Mouse (Mus musculus) layer of hippocampus, adult 9-11 months (tissue): ENCODE measurements at regions not wholly inside any gene's neighbourhood (a gene's known extent, or its start where the extent isn't known, plus 50 kb on each side); places are given as distances from the start of the nearest gene placed in this dataset.

Experiments used
- DNase-seq: peaks from one replicate; pipeline ENCODE4 v3.0.0; 2022

DNA sequence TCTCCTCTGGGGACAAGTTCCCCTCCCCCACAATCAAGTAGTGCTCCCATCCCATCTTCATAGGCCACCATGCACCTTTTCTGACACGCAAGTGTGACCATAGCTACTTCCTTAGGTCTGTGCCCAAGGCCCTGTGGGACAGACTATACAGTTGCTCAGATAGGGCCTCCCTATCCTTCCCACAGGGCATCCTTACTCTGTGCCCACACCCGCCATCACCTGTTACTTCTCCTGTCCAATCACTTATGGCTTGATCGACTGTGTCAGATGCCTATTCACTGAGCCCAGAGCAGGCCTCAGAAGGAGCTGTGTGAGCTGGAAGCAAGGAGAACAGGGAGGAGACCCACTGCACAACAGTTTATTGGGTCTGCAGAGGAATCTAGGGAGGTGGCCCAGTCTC, 56.6 kb upstream of the Lrpap1 start:
- no peak for DNase-seq

DNA sequence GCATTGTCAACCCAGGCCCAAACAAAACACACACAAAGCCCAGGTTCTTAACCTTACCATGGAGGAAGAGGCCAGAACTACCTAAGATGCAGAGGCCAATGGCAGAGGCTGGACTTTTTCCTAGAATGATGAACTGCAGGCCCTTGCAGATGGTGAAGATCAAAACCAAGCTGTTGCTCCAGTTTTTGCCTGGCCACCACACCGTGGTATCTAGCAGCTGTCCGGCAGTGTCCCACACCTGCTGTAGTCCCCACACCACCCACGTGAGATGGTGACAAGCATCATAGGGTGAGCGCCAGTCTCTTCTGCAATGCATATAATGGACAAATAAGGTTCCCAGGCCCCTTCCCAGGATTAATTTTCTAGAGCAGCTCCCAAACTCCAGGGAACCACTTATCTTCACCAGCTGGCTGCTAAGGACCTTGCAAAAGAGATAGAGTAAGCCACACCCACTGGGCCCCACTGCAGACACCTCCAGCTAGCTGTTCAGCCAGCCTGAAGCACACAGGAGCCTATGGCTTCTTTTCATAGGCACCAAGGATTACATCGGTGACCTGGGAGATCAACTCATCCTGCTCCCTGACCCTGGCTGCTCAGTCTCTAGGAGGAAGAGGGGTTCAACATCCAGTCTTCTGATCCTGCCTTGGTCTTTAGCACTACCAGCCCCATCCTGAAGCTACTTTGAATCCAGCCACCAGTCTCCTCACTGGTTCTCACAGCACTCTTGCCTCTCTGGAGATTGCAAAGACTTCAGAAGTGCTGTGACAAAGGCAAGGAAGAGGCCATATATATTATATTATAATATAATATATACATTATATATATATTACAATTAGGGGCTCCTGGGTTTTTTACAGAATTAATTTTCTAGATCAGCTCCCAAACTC, 55.6 kb upstream of the Lrpap1 start:
- no peak for DNase-seq

DNA sequence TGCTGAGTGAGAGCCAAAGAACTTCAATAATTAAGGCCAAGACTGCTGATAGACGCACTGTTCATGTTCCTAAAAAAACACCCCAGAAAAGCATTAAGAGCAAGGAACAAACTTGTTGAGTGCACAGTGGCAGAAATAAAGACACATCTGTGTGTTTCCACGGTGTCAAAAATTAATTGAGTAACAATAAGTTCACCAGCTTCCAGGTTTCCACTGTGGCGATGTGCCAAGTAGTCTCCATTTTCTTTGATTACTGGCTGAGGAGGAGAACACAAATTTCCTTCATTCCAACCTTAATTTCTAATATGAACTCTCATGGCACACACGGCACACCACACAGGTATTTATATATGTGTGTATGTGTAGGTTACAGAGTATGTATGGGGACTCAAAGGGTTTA, 54.3 kb upstream of the Lrpap1 start:
- no peak for DNase-seq

DNA sequence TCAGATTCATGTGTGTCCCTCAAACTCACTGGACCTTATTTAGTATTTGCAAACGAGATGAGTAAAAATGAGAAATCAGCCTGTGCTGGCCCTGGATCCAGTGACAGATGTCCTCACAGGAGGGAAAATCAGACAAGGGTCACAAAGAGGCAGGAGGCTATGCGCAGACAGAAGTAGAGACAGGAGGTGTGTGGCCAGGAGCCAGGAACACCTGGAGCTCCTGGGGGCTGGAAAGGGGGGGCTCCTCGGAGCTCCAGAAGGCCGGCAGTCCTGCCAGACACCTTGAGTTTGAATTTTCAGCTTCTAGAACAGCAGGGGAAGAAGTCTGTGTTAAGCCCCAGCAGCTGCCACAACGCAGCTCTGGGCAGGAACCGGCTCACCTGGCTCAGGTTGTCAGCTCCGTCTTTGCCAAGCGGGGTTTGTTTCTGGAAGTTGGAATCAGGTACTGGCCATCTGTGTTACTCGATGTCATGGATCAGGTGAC, 53.7 kb upstream of the Lrpap1 start:
- DNase-seq: no peak

DNA sequence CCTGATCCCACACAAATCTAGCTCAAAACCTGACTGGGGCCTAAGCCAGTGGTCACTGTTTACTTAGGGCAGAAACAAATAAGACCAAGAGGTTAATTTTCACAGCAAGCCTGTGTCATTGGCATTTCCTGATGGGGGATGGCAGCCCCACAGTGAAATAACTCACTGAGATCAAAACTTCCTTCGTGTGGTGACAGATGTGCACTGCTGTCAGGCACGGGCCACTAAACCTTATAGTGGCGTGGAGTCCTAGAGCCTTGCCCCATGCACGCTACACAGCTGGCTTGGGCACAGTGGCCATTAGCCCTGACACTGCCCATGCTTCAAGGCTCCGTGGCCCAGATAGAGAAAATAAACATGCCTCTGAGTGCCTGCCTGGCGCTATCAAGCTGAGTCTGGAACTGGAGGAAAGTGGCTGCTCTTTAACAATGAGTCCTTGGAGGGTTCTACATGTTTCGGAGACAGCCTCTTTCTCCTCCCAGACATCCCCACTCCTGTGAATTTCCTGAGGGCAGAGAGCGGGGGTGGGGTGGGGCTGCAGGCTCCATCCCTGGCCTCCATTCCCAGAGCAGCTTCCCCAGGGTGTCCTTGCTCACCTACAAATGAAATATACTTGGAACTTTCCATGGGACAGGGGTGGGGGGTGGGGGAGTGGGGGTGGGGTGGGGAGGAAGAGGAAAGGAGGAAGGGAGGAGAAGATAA, 52.9 kb upstream of the Lrpap1 start:
- DNase-seq: no peak

DNA sequence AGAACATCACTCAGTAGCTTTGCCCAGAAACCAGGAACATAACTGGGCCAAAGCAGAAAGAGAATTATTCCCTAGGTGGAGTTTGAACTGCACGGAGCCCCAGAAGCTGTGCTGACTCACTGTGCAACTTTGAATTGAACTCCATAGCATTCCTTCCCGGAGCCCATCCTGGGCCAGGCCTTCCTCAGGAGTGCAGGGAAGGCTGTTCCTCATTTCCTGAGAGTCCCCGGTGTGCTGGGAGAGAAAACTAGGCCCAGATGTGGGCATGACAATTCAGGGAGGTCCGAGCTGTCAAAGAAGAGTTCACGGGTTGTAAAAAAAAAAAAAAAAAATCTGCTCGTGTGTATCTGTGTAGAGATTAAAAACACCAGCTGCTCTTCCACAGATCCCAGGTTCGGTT, 50.8 kb upstream of the Lrpap1 start:
- DNase-seq: no peak

DNA sequence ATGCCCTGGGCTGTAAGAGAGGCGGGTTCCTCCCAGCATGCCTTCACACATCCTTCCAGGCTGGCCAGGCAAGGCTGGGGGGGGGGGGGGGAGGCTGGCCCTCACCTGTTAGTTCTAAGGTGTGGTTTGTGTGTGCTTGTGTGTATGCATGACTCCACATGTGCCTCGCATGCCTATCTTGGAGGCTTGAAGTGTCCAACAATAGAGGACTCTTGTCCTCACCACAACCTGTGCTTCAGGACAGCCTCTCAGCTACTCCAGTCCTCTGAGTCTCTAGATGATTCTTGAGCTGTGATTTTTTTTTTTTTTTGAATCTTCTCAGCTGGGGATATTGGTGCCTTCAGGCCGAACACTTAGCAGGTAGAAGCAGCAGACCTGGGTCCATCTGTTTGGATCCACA, 50.2 kb upstream of the Lrpap1 start:
- no peak for DNase-seq
